Mouse (Mus musculus) testis, adult 2 months (tissue): ENCODE measurements around the gene Irs1.

Experiments used
- CTCF ChIP-seq: fragments of 200-500 bp; IDR thresholded peaks from 2 replicates; pipeline ENCODE4 v1.5.1; 2012; ENCODE audit warnings: low read depth, mild to moderate bottlenecking, inconsistent platforms, low read length, moderate library complexity; ENCODE audit not compliant: control insufficient read depth, insufficient read depth, insufficient replicate concordance
- POLR2A ChIP-seq: fragments of 200-500 bp; IDR thresholded peaks from 2 replicates; pipeline ENCODE4 v1.6.1; 2012; ENCODE audit warnings: low read depth, mild to moderate bottlenecking, inconsistent platforms, low read length, moderate library complexity; ENCODE audit not compliant: control insufficient read depth

GRCm38 (mm10) chr1:82290723-82291150 lies 479 bp downstream of the Irs1 start:
- TF ChIP-seq CTCF: no peak
- peak; percentile 45; the same call in 1 of the 2 replicates for TF ChIP-seq POLR2A
